Mouse (Mus musculus) adrenal gland, adult 18-20 months (tissue): ENCODE measurements around the gene Ibsp. TPM values are rescaled to one million over a fixed set of nuclear protein-coding genes. Genes with fewer than 3 reads are reported as not detected.

Experiments used
- DNase-seq, 2 experiments: peaks; one replicate each; pipeline ENCODE4 v3.0.0; 2021 to 2022; ENCODE audit warnings: low spot score in 2 of 2
- microRNA-seq, 2 experiments: library from miRNA; unstranded; fragments of <30 nt; microRNA quantifications; one replicate each; pipeline ENCODE4 v1.2.0; 2021; ENCODE audit warnings: borderline number of aligned reads in 2 of 2
- total RNA-seq, 2 experiments: library from RNA; stranded (reverse); gene quantifications; 1 replicate in 1 of 2; 2 replicates in 1 of 2; pipeline ENCODE4 v1.2.3; 2021

Ibsp gene
- total RNA-seq, 2 experiments from 2014 or later: 0.43 TPM; not detected in 1

DNA sequence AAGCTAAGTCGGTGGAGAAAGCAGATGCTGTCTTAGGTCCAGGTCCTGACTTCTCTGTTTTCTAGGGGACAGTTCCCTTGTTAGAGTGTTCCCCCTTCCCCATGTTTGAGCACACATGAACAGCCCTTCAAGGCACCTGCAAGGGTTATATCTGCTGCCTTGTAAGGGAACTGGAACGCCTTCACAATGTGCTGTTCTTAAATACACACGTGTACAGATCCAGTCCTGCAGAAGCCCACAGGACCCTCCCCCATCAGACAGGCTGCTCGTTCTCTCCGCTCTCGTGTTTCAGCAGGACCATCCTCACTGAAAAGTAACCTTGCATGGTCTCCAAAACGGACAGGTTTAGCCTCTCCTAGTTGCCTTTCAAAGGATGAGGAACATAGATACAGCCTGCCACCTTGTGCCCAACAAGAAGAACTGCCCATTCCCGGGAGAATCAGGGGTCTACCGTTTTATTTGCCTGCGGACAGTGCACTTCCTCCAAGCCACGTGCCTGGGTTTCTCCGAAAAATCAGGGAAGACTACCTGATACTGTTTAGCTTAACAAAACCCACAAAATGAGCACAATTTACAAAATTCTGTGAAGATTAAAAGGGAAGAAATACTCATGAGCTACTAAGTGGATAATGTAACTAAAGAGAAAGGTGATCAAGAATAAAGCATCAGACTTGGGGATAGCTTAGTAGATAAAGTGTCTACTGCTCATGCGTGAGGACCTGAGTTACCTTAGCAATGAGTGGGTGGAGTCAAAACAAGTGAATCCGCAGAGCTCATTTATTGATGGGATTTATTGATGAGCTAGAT lies 40.9 kb downstream of the Ibsp start:
- peak in 1 of 2 experiments; percentile 23 for DNase-seq

DNA sequence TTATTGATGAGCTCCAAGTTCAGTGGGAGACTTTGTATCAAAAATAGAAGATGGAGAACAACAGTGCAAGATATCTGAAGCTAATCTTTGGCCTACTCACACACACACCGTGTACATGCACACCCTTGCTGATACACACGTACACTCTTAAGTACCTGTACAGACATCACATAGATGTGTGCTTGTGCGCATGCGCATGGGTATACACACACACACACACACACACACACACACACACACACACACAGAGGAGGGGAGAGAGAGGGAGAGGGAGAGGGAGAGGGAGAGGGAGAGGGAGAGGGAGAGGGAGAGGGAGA lies 41.5 kb downstream of the Ibsp start:
- DNase-seq: no peak

DNA sequence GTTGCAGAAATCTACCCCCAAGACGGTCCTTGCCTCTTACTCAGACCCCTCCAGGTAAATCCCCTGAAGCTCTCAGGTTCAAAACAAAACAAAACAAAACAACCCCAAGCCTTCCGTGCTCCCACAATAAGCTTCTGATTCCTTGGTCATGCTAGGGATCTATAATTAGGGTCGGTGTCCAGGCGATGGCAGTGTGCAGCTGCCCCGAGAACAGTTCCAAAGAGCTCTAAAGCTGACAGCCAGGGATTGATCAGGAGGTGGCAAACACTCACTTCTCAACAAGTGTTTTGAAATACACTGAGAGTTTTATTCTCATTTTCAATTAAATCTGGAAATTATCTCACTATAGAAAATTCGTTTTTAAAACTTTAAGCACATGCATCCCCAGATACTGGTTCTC lies 43.9 kb downstream of the Ibsp start:
- no peak for DNase-seq

- no peak for DNase-seq
These were observed 45.7 kb downstream of the Ibsp start for GRCm38 (mm10) chr5:104344526-104345240.

GRCm38 (mm10) chr5:104345241-104345630 lies 46.3 kb downstream of the Ibsp start:
- no peak for DNase-seq

DNA sequence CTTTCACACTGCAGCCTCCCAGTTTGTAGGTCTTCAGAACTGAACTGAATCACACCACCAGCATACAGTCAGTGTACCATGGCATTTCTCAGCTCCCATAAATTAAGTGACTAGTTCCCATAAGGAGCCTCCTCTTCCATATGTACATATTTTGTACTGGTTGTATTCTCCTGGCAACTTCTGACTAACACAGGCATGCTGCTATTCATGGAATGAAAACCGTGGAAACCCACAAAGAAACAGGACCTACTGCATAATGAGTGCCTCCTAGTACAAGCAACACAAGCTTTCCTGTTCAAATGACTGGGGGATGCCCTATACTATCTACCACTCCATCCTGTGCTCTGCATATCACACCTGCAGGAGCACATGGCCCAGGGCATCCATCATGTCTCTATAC lies 52.1 kb downstream of the Ibsp start:
- no peak for DNase-seq

- DNase-seq: no peak
These were observed 52.9 kb downstream of the Ibsp start for GRCm38 (mm10) chr5:104351874-104352273.

DNA sequence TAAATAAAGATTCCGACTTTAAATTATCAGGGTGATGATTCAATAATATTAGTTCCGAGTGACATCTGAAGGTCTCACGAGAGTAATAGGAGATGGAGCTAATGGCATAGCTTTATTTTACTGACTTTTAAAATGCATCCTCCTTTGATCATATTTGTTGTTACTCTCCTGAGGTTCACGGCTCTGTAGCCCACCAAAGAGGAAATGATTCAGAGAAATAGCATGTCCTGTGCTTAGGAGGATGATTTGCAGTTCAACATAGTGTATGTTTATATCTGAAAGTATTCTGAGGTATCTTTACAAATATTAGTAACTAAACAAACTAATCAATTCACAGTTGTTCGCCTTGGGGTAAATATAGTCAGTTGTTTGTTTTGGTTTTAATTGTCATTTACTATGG lies 58.6 kb downstream of the Ibsp start:
- no peak for DNase-seq

DNA sequence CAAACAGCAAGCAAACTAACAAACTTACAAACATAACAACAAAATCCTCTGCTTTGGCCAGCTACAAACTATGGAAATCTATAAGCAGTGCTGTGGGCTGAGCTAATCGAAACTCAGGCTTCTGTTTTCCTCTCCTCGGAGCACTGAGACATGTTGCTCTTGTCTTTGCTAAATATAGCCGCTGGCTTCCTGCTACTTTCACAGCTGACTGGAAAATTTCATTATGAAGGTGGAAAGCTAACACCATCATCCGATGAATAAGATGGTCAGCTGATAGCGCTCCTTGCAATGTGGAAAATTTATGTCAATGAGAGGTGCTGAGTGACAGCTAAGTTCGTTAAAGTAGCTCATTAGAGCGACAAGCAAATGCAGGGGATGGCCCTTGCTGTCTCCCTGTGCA lies 59.6 kb downstream of the Ibsp start:
- DNase-seq: no peak

GRCm38 (mm10) chr5:104359257-104359656 lies 60.3 kb downstream of the Ibsp start:
- DNase-seq: no peak

Small RNA genes within 50 kb of the gene (microRNA-seq; reads per million reads assigned to microRNA genes)
- gene Gm23616: 0 reads per million in 2 experiments

Other genes with a start within 250 kb of the Ibsp start
- gene Gm17660, start 221.6 kb upstream of the Ibsp start, total RNA-seq: not detected
- 10 to 100 TPM; 35.4 to 50.2 TPM for gene Sparcl1, start 185.4 kb upstream of the Ibsp start, total RNA-seq
- not detected for gene Dspp, start 128.5 kb upstream of the Ibsp start, total RNA-seq
- gene Dmp1, start 96.6 kb upstream of the Ibsp start, total RNA-seq: not detected
- gene Mepe, start 26.2 kb downstream of the Ibsp start, total RNA-seq: not detected
- 10 to 100 TPM; 52.8 to 84.0 TPM for gene Spp1, start 135.9 kb downstream of the Ibsp start, total RNA-seq
- gene Pkd2, start 160.3 kb downstream of the Ibsp start, total RNA-seq: 10 to 100 TPM; 34.4 to 39.9 TPM
- 10 to 100 TPM in 1 of 2 experiments, 1 to 10 TPM in 1; 9.0 to 12.0 TPM for gene BC005561, start 209.2 kb downstream of the Ibsp start, total RNA-seq